Mouse (Mus musculus) liver, embryonic 16.5 days (tissue): ENCODE results near the gene Dusp8. TPM values are rescaled to one million over a fixed set of nuclear protein-coding genes. Genes with fewer than 3 reads are reported as not detected.
"Not testable (repeated sequence)": the region's sequence is repeated elsewhere in the genome, so short reads cannot be mapped to it uniquely, and the experiment has no call there.

Source experiments
- ATAC-seq: fragments of 200-750 bp; cut with Nextera tagmentation; 2 replicates; pipeline ENCODE4 v1.8.0; 2017; ENCODE audit warnings: low read depth, mild to moderate bottlenecking, moderate number of reproducible peaks, moderate library complexity
- H3K27ac ChIP-seq: fragments of 300-500 bp; sonication (generic); 2 replicates; pipeline ENCODE4 v1.5.1; 2014; ENCODE audit warnings: mild to moderate bottlenecking, low read length
- H3K27me3 ChIP-seq: fragments of 300-500 bp; sonication (generic); 2 replicates; pipeline ENCODE4 v1.6.1; 2014; ENCODE audit warnings: low read depth, low read length, mixed read lengths; ENCODE audit not compliant: control insufficient read depth, insufficient read depth
- H3K36me3 ChIP-seq: fragments of 300-500 bp; sonication (generic); 2 replicates; pipeline ENCODE4 v1.6.1; 2014; ENCODE audit warnings: mild to moderate bottlenecking; ENCODE audit not compliant: control insufficient read depth, insufficient read depth
- H3K4me1 ChIP-seq: fragments of 300-500 bp; sonication (generic); 2 replicates; pipeline ENCODE4 v1.6.1; 2014; ENCODE audit warnings: low read depth, low read length, mixed read lengths; ENCODE audit not compliant: control insufficient read depth
- H3K4me2 ChIP-seq: fragments of 300-500 bp; sonication (generic); 2 replicates; pipeline ENCODE4 v1.6.1; 2014; ENCODE audit warnings: low read depth, low read length, mixed read lengths
- H3K4me3 ChIP-seq: fragments of 300-500 bp; sonication (generic); 2 replicates; pipeline ENCODE4 v1.5.1; 2014; ENCODE audit warnings: low read depth, mild to moderate bottlenecking, low read length
- H3K9ac ChIP-seq: fragments of 300-500 bp; sonication (generic); 2 replicates; pipeline ENCODE4 v1.6.1; 2014; ENCODE audit warnings: low read depth, low read length
- H3K9me3 ChIP-seq: fragments of 300-500 bp; sonication (generic); replicated peaks from 2 replicates; pipeline ENCODE4 v1.6.1; 2016; ENCODE audit warnings: low read length; ENCODE audit not compliant: control insufficient read depth
- WGBS: fragments of 180-500 bp; shearing (Covaris S2); extraction: QIAGEN DNeasy Blood & Tissue Kit; methylation state at CpG from one replicate; pipeline ENCODE4 v1.1.7; 2014; ENCODE audit not compliant: insufficient replicate concordance; 5-methylcytosine and 5-hydroxymethylcytosine counted together
- polyA plus RNA-seq: library from polyadenylated mRNA; unstranded; fragments of >200 nt; fragmentation: Nextera tagmentation; extraction: Ambion mirVana; gene quantifications from 2 replicates; pipeline ENCODE4 v1.2.1, GENCODE M21; 2015

The Dusp8 gene
- polyA plus RNA-seq: 2.8 TPM in 2 replicates

- peaks cover 67% of the 10 kb centered on the region for H3K27me3 ChIP-seq
Measured at GRCm38 (mm10) chr7:142095183-142095931, at the start of gene Dusp8. Dusp8 (minus strand) TSS chr7:142095843.

GRCm38 (mm10) chr7:142144507-142144906, 48.9 kb upstream of the Dusp8 start, which contains the start of gene Gm45337:
Gm45337 (minus strand) TSS chr7:142144607.
- Histone ChIP-seq H3K27me3 (no peaks in the 10 kb centered on the region), H3K4me2 (no peak within 1 kb of the TSS), H3K4me1 (no peaks in the 10 kb centered on the region), H3K9me3 (no peaks in the 10 kb centered on the region), H3K9ac (no peak within 1 kb of the TSS), H3K27ac (no peak within 1 kb of the TSS), H3K36me3 (no peaks in the 10 kb centered on the region), H3K4me3 (no peak within 1 kb of the TSS)
- no peak for ATAC-seq
- 42% methylated on average over 1 of the region's 1 CpGs for WGBS

More at GRCm38 (mm10) chr7:142095183-142095931, at the start of gene Dusp8:
- H3K9ac ChIP-seq: peak within 1 kb of the TSS; percentile 96
- no peaks in the 10 kb centered on the region for H3K9me3 ChIP-seq
- peak within 1 kb of the TSS; percentile 81 for H3K4me3 ChIP-seq
- H3K36me3 ChIP-seq: no peaks in the 10 kb centered on the region
- peaks cover 38% of the 10 kb centered on the region for H3K4me1 ChIP-seq
- H3K4me2 ChIP-seq: peak within 1 kb of the TSS; percentile 93
- H3K27ac ChIP-seq: peak within 1 kb of the TSS; percentile 80
- under 1% methylated on average over 49 of the region's 63 CpGs for WGBS
- peak; percentile 88 for ATAC-seq

GRCm38 (mm10) chr7:142143506-142144010, 47.9 kb upstream of the Dusp8 start:
- H3K27me3 ChIP-seq, H3K9me3 ChIP-seq, H3K27ac ChIP-seq, H3K9ac ChIP-seq, H3K36me3 ChIP-seq, H3K4me3 ChIP-seq, ATAC-seq, H3K4me1 ChIP-seq, H3K4me2 ChIP-seq: not testable (repeated sequence)
- 0% methylated on average over 1 of the region's 1 CpGs for whole genome bisulfite sequencing

- ATAC-seq: no peak
- no peaks in the 10 kb centered on the region for H3K9me3 ChIP-seq
- H3K27ac ChIP-seq: no peak overlapping the region
- no peak overlapping the region for H3K4me2 ChIP-seq
- no peaks in the 10 kb centered on the region for H3K27me3 ChIP-seq
- WGBS: 18% methylated on average over 1 of the region's 1 CpGs
- H3K4me3 ChIP-seq: no peak overlapping the region
- H3K9ac ChIP-seq: no peak overlapping the region
- H3K4me1 ChIP-seq: no peaks in the 10 kb centered on the region
- H3K36me3 ChIP-seq: no peaks in the 10 kb centered on the region
Measured at GRCm38 (mm10) chr7:142140696-142141095, 45.1 kb upstream of the Dusp8 start.

- H3K9me3 ChIP-seq, H3K4me2 ChIP-seq, H3K4me3 ChIP-seq, H3K4me1 ChIP-seq, ATAC-seq, H3K27me3 ChIP-seq, H3K36me3 ChIP-seq, H3K27ac ChIP-seq, H3K9ac ChIP-seq: not testable (repeated sequence)
- 2% methylated on average over 2 of the region's 2 CpGs for WGBS
Measured at GRCm38 (mm10) chr7:142135934-142136333, 40.3 kb upstream of the Dusp8 start, which contains the start of gene Gm39115. Gm39115 (minus strand) TSS chr7:142136034.

GRCm38 (mm10) chr7:142134206-142134995, 38.8 kb upstream of the Dusp8 start:
- no peak overlapping the region for H3K4me3 ChIP-seq
- H3K9me3 ChIP-seq: no peaks in the 10 kb centered on the region
- WGBS: 35% methylated on average over 4 of the region's 4 CpGs
- H3K27ac ChIP-seq: no peak overlapping the region
- H3K9ac ChIP-seq: no peak overlapping the region
- H3K4me1 ChIP-seq: no peaks in the 10 kb centered on the region
- H3K4me2 ChIP-seq: no peak overlapping the region
- ATAC-seq: no peak
- H3K27me3 ChIP-seq: no peaks in the 10 kb centered on the region
- H3K36me3 ChIP-seq: no peaks in the 10 kb centered on the region

- Histone ChIP-seq H3K27ac (no peak overlapping the region), H3K9ac (no peak overlapping the region), H3K4me2 (no peak overlapping the region), H3K36me3 (no peaks in the 10 kb centered on the region), H3K4me3 (no peak overlapping the region), H3K9me3 (no peaks in the 10 kb centered on the region), H3K4me1 (no peaks in the 10 kb centered on the region), H3K27me3 (no peaks in the 10 kb centered on the region)
- WGBS: 26% methylated on average over 4 of the region's 4 CpGs
- no peak for ATAC-seq
Measured at GRCm38 (mm10) chr7:142128843-142129242, 33.2 kb upstream of the Dusp8 start.

GRCm38 (mm10) chr7:142120629-142121028, 25.0 kb upstream of the Dusp8 start, which contains the start of gene Gm45618:
Gm45618 (minus strand) TSS chr7:142120729.
- not testable (repeated sequence) for H3K4me3 ChIP-seq, H3K4me2 ChIP-seq, H3K4me1 ChIP-seq, H3K36me3 ChIP-seq, ATAC-seq, H3K9me3 ChIP-seq, H3K27ac ChIP-seq, H3K9ac ChIP-seq, H3K27me3 ChIP-seq
- 84% methylated on average over 1 of the region's 1 CpGs for WGBS
